Mouse (Mus musculus) neural tube, embryonic 11.5 days (tissue): ENCODE measurements around the gene Prss12. TPM values are rescaled to one million over a fixed set of nuclear protein-coding genes. Genes with fewer than 3 reads are reported as not detected.

ENCODE experiments used
- ATAC-seq: fragments of 200-750 bp; cut with Nextera tagmentation; 2 replicates; pipeline ENCODE4 v1.8.0; 2017; ENCODE audit warnings: moderate number of reproducible peaks, mild to moderate bottlenecking, moderate TSS enrichment, moderate library complexity; ENCODE audit not compliant: insufficient read depth, low FRiP score, low TSS enrichment
- DNase-seq: peaks from one replicate; pipeline ENCODE4 v3.0.0-alpha.2; 2015; ENCODE audit warnings: low spot score
- H3K27ac ChIP-seq: fragments of 300-500 bp; sonication (generic); 2 replicates; pipeline ENCODE4 v1.5.1; 2014; ENCODE audit warnings: low read depth, mild to moderate bottlenecking, low read length
- H3K27me3 ChIP-seq: fragments of 300-500 bp; sonication (generic); 2 replicates; pipeline ENCODE4 v1.6.1; 2014; ENCODE audit warnings: mild to moderate bottlenecking, low read length, mixed read lengths; ENCODE audit not compliant: control insufficient read depth, insufficient read depth
- H3K36me3 ChIP-seq: fragments of 300-500 bp; sonication (generic); 2 replicates; pipeline ENCODE4 v1.6.1; 2014; ENCODE audit warnings: mild to moderate bottlenecking, low read length, moderate library complexity, mixed read lengths; ENCODE audit not compliant: control insufficient read depth, insufficient read depth
- H3K4me1 ChIP-seq: fragments of 300-500 bp; sonication (generic); 2 replicates; pipeline ENCODE4 v1.6.1; 2014; ENCODE audit warnings: low read length, mixed read lengths; ENCODE audit not compliant: control insufficient read depth, insufficient read depth
- H3K4me2 ChIP-seq: fragments of 300-500 bp; sonication (generic); 2 replicates; pipeline ENCODE4 v1.6.1; 2014; ENCODE audit warnings: low read depth, mild to moderate bottlenecking, moderate library complexity
- H3K4me3 ChIP-seq: fragments of 300-500 bp; sonication (generic); 2 replicates; pipeline ENCODE4 v1.5.1; 2014; ENCODE audit warnings: low read depth, low read length
- H3K9ac ChIP-seq: fragments of 300-500 bp; sonication (generic); 2 replicates; pipeline ENCODE4 v1.6.1; 2014; ENCODE audit warnings: mild to moderate bottlenecking, low read length
- H3K9me3 ChIP-seq: fragments of 300-500 bp; sonication (generic); 2 replicates; pipeline ENCODE4 v1.6.1; 2016; ENCODE audit warnings: low read length; ENCODE audit not compliant: control insufficient read depth
- WGBS: fragments of 180-500 bp; shearing (Covaris S2); extraction: QIAGEN DNeasy Blood & Tissue Kit; methylation state at CpG from one replicate; pipeline ENCODE4 v1.1.7; 2014; 5-methylcytosine and 5-hydroxymethylcytosine counted together
- polyA plus RNA-seq: library from polyadenylated mRNA; unstranded; fragments of >200 nt; fragmentation: Nextera tagmentation; extraction: Ambion mirVana; gene quantifications from 2 replicates; pipeline ENCODE4 v1.2.1, GENCODE M21; 2014

The Prss12 gene
- polyA plus RNA-seq, 1 experiment from 2014 or later, result 5.3 TPM

- H3K9me3 ChIP-seq, result no peaks in the 10 kb centered on the region
- H3K4me1 ChIP-seq, result peaks cover 10% of the 10 kb centered on the region
- H3K4me2 ChIP-seq, result peak overlapping the region; percentile 77
- ATAC-seq (peak; percentile 99), DNase-seq (peak; percentile 99)
- peak overlapping the region; percentile 98 for H3K27ac ChIP-seq
- H3K36me3 ChIP-seq, result 0 out of 2 replicates have a peak, but pooled peaks cover 2% of the 10 kb centered on the region
- H3K27me3 ChIP-seq, result no peaks in the 10 kb centered on the region
- WGBS, result under 1% methylated on average over 49 of the region's 53 CpGs
- H3K9ac ChIP-seq, result peak overlapping the region; percentile 96
- peak overlapping the region; percentile 87 for H3K4me3 ChIP-seq
Observed at GRCm38 (mm10) chr3:123508056-123508674, 61.5 kb downstream of the Prss12 start.

- WGBS, result under 1% methylated on average over 36 of the region's 36 CpGs
- Histone ChIP-seq H3K4me3 (peak overlapping the region; percentile 87), H3K9ac (peak overlapping the region; percentile 96), H3K4me2 (peak overlapping the region; percentile 77), H3K27me3 (no peaks in the 10 kb centered on the region), H3K4me1 (peaks cover 10% of the 10 kb centered on the region), H3K36me3 (0 out of 2 replicates have a peak, but pooled peaks cover 2% of the 10 kb centered on the region), H3K27ac (peak overlapping the region; percentile 98), H3K9me3 (no peaks in the 10 kb centered on the region)
- no peak for DNase-seq
- ATAC-seq, result peak; percentile 76
Observed at GRCm38 (mm10) chr3:123508675-123509376, 62.1 kb downstream of the Prss12 start.

GRCm38 (mm10) chr3:123511818-123512217 lies 65.1 kb downstream of the Prss12 start:
- Histone ChIP-seq H3K9me3 (no peaks in the 10 kb centered on the region), H3K4me3 (no peak overlapping the region), H3K4me2 (no peak overlapping the region), H3K27ac (no peak overlapping the region), H3K36me3 (no peaks in the 10 kb centered on the region), H3K27me3 (no peaks in the 10 kb centered on the region), H3K9ac (no peak overlapping the region), H3K4me1 (peaks cover 5% of the 10 kb centered on the region; the same call in 1 of the 2 replicates)
- ATAC-seq (no peak), DNase-seq (no peak)
- 62% methylated on average over 4 of the region's 4 CpGs for WGBS

GRCm38 (mm10) chr3:123514886-123515285 lies 68.2 kb downstream of the Prss12 start:
- Histone ChIP-seq H3K27me3 (no peaks in the 10 kb centered on the region), H3K4me2 (no peak overlapping the region), H3K9ac (no peak overlapping the region), H3K36me3 (no peaks in the 10 kb centered on the region), H3K9me3 (no peaks in the 10 kb centered on the region), H3K4me3 (no peak overlapping the region), H3K4me1 (no peaks in the 10 kb centered on the region), H3K27ac (no peak overlapping the region)
- WGBS, result 49% methylated on average over 5 of the region's 5 CpGs
- DNase-seq, result no peak
- ATAC-seq, result no peak

- Histone ChIP-seq H3K27me3 (no peaks in the 10 kb centered on the region), H3K9ac (no peak overlapping the region), H3K4me3 (no peak overlapping the region), H3K36me3 (no peaks in the 10 kb centered on the region), H3K4me2 (no peak overlapping the region), H3K4me1 (no peaks in the 10 kb centered on the region), H3K9me3 (no peaks in the 10 kb centered on the region), H3K27ac (no peak overlapping the region)
- DNase-seq, result no peak
- WGBS, result 24% methylated on average over 5 of the region's 5 CpGs
- 0 out of 2 replicates have a peak, but pooled peaks have one; percentile 49 for ATAC-seq
Observed at GRCm38 (mm10) chr3:123515600-123516359, 69.1 kb downstream of the Prss12 start.

- H3K9me3 ChIP-seq, result no peaks in the 10 kb centered on the region
- no peaks in the 10 kb centered on the region for H3K27me3 ChIP-seq
- DNase-seq (peak; percentile 66), ATAC-seq (peak; percentile 26; the same call in 1 of the 2 replicates)
- no peak overlapping the region for H3K4me2 ChIP-seq
- H3K36me3 ChIP-seq, result no peaks in the 10 kb centered on the region
- H3K4me1 ChIP-seq, result no peaks in the 10 kb centered on the region
- WGBS, result 46% methylated on average over 4 of the region's 4 CpGs
- no peak overlapping the region for H3K4me3 ChIP-seq
- no peak overlapping the region for H3K9ac ChIP-seq
- no peak overlapping the region for H3K27ac ChIP-seq
Observed at GRCm38 (mm10) chr3:123516784-123517183, 70.1 kb downstream of the Prss12 start.

- Histone ChIP-seq H3K9me3 (no peaks in the 10 kb centered on the region), H3K4me1 (no peaks in the 10 kb centered on the region), H3K4me2 (no peak overlapping the region), H3K27me3 (no peaks in the 10 kb centered on the region), H3K4me3 (no peak overlapping the region), H3K9ac (no peak overlapping the region), H3K27ac (no peak overlapping the region), H3K36me3 (no peaks in the 10 kb centered on the region)
- no peak for ATAC-seq
- 61% methylated on average over 11 of the region's 11 CpGs for WGBS
- no peak for DNase-seq
Observed at GRCm38 (mm10) chr3:123526313-123527067, 79.8 kb downstream of the Prss12 start.

- 84% methylated on average over 10 of the region's 10 CpGs for WGBS
- ATAC-seq (no peak), DNase-seq (no peak)
- H3K9ac ChIP-seq, result no peak overlapping the region
- no peaks in the 10 kb centered on the region for H3K9me3 ChIP-seq
- H3K4me1 ChIP-seq, result no peaks in the 10 kb centered on the region
- no peak overlapping the region for H3K27ac ChIP-seq
- H3K4me3 ChIP-seq, result no peak overlapping the region
- H3K27me3 ChIP-seq, result no peaks in the 10 kb centered on the region
- no peak overlapping the region for H3K4me2 ChIP-seq
- no peaks in the 10 kb centered on the region for H3K36me3 ChIP-seq
Observed at GRCm38 (mm10) chr3:123527806-123528507, 81.2 kb downstream of the Prss12 start.
